Mouse (Mus musculus) WW6 (cell line): ENCODE measurements around the gene Ncam2.

Source experiments
- DNase-seq: peaks from one replicate; pipeline ENCODE4 v3.0.0-alpha.2; 2013; ENCODE audit warnings: low read depth, low spot score

Gene Ncam2

DNA sequence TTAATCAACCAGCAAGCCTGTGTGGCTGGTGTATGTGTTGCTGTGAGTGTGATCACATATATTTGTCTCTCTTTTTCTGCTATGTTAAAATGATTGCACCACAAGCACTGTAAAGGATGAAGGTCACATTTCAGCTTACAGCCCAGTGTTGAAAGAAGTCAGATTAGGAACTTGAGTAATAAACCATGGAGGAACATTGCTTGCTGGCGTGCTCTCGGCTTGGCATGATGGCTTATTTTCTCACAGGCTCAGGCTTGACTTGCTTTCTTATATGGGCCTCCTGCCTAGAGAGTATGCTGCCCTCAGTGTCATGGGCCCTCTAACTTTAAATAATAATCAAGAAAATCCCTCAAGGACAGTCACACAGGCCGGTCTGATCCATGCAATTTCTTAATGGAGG, 449.8 kb downstream of the Ncam2 start:
- DNase-seq: no peak

DNA sequence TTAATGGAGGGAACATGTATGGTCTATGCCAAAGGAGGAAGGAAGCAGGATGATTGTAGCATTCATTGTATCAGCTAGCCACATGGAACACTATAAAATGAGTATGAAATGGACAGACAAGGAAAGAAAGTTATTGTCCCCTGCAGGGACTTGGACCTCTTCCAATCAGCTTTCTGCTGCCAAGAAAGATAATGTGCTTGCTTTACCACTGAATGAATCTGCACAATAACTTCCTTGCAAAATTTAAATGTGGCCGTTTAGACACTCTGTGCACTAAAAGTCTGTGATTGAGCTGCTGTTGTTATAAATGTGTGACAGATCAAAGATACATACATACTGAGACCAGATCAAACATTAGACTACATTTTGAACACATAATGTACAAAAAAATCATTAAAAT, 451.1 kb downstream of the Ncam2 start:
- DNase-seq: no peak

DNA sequence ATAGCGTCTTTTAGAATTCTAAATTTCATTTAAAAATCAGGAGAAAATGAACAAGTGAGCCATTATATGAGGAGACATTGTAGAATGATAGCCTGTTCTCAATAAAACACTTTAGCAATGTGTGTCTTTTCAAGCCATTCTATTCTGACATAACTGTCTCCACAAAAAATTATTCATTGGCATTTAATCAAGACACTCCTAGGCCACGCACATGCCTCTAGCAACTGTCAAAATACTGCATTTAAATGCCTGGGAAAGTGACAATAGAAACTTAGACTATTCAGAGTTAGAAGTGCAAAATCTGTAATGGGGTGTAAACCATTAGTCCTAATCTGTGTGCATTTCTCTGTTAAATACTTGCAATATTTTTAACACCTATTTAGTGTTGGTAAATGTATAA, 456.1 kb downstream of the Ncam2 start:
- DNase-seq: no peak

DNA sequence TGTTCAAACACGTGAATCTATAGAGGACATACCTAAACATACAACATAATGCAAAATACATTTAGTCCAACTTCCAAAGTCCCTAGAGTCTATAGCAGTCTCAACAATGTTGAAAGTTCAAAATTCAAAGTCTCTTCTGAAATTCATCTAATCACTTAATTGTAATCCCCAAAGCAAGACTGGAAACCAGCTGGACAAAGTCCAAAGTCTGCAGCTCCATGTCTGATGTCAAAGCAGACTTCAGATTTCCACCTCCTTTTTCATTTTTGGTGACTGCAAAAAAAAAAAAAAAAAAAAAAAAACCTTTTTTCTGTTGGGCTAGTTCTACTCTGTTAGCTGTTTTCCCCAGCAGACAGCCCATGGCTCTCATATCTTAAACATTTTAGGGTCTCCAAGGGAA, 473.4 kb downstream of the Ncam2 start:
- no peak for DNase-seq

DNA sequence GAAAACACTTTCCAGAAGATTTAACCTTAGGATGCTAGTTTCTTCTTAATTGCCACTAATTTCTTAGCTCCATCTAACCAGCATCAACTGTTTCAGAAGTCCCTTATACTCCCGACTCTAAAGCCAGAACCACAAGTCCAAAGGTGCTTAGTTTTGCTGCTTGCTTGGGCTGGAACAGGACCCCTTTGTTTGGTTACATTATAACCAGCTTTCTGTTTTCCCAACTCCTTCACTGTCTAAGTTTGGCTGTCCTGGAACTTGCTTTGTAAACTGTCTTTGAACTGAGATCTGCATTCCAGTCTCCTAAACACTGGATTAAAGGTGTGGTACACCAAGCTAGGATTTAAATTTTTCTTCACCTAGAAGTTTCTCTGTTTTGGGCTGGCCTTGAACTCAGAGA, 475.0 kb downstream of the Ncam2 start:
- DNase-seq: no peak
